Mouse (Mus musculus): ENCODE data around the gene Pacs1. TPM values are rescaled to one million over a fixed set of nuclear protein-coding genes. Genes with fewer than 3 reads are reported as not detected.

Gene Pacs1
- polyA plus RNA-seq, 1 experiment from 2014 or later = 14.8 TPM

GRCm38 (mm10) chr19:5108702-5109101 is 164.2 kb downstream of the Pacs1 start:
- Histone ChIP-seq H3K9ac (ENCODE audit: low read depth, low read length) (no peak overlapping the region), H3K4me2 (ENCODE audit: low read length) (0 out of 2 replicates have a peak overlapping the region, but pooled peaks have one; percentile 17), H3K4me3 (replicated peaks; ENCODE audit: low read depth, low read length) (no peak overlapping the region), H3K36me3 (ENCODE audit: insufficient read depth, low read length) (peaks cover 36% of the 10 kb centered on the region), H3K27me3 (ENCODE audit: insufficient read depth, low read length) (no peaks in the 10 kb centered on the region), H3K27ac (peak overlapping the region; percentile 74), H3K9me3 (replicated peaks; ENCODE audit: low read length) (no peaks in the 10 kb centered on the region), H3K4me1 (replicated peaks; ENCODE audit: insufficient read depth, low read length) (peaks cover 10% of the 10 kb centered on the region)
- TF ChIP-seq CTCF (IDR thresholded peaks at IDR 0.05; ENCODE audit: low read depth) = no peak
- ATAC-seq (replicated peaks; ENCODE audit: low FRiP score, low read depth) (peak; percentile 26), DNase-seq (ENCODE audit: low spot score) (no peak)
- 58% methylated on average over 4 of the region's 4 CpGs for WGBS

DNA sequence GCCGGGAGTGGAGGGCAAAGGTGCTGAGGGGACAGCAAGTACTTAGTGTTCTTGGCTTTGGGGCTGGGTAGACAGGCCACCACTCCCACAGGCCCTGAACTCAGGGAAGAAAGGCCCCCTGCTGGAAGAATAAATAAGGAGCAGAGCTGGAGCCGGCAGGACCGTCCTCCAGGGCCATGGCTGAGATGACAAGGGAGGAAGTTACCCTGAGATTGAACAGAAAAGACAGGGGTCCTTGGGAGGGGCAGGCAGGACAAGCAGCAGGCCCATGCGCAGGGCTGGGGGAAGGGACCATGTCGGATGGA is 164.7 kb downstream of the Pacs1 start:
- Histone ChIP-seq H3K9me3 (replicated peaks; ENCODE audit: low read length) (no peaks in the 10 kb centered on the region), H3K27ac (peak overlapping the region; percentile 74), H3K4me3 (replicated peaks; ENCODE audit: low read depth, low read length) (no peak overlapping the region), H3K9ac (ENCODE audit: low read depth, low read length) (no peak overlapping the region), H3K4me1 (replicated peaks; ENCODE audit: insufficient read depth, low read length) (peaks cover 10% of the 10 kb centered on the region), H3K27me3 (ENCODE audit: insufficient read depth, low read length) (no peaks in the 10 kb centered on the region), H3K36me3 (ENCODE audit: insufficient read depth, low read length) (peaks cover 38% of the 10 kb centered on the region), H3K4me2 (ENCODE audit: low read length) (0 out of 2 replicates have a peak overlapping the region, but pooled peaks have one; percentile 17)
- 19% methylated on average over 5 of the region's 5 CpGs for WGBS
- DNase-seq (ENCODE audit: low spot score) (peak; percentile 77), ATAC-seq (replicated peaks; ENCODE audit: low FRiP score, low read depth) (peak; percentile 37)
- peak; percentile 70 for TF ChIP-seq CTCF (IDR thresholded peaks at IDR 0.05; ENCODE audit: low read depth)

DNA sequence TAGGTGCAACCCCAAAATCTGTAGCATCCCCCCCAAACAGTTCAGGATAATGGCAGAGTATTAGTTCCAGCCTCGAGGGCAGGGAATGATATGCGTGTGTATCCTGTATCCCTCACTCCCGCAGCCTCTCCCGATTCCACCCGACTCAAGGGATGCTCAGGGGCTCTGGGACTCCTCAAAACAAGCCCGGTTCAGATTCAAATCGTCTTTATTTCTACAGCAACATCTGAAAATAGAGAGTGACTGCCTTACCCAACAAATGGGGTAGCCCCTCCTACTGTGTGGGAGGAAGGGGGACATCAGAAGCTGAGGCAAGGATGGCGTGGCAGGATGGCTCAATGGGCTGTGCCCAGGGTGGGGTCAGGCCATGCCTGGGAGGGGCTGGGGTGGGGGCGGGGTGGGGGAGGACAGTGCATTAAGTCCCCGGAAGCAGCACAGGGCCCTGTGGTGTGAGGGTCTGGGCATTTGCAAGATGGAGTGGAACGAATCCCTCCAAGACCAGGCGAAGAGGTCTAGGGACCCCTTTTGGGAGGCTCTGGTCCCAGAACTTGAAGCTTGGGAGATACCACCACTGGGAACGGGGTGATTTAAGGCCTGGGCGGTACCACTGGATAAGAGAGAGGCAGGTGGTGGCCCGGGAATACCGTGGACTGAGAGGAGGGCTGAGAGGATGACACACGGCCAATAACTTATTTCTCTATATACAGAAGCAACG is 165.2 kb downstream of the Pacs1 start:
- ATAC-seq (replicated peaks; ENCODE audit: low FRiP score, low read depth) = 0 out of 2 replicates have a peak, but pooled peaks have one; percentile 0
- Histone ChIP-seq H3K27ac (0 out of 2 replicates have a peak overlapping the region, but pooled peaks have one; percentile 74), H3K4me3 (replicated peaks; ENCODE audit: low read depth, low read length) (no peak overlapping the region), H3K4me2 (ENCODE audit: low read length) (0 out of 2 replicates have a peak overlapping the region, but pooled peaks have one; percentile 76), H3K36me3 (ENCODE audit: insufficient read depth, low read length) (peaks cover 41% of the 10 kb centered on the region), H3K4me1 (replicated peaks; ENCODE audit: insufficient read depth, low read length) (peaks cover 10% of the 10 kb centered on the region), H3K9me3 (replicated peaks; ENCODE audit: low read length) (no peaks in the 10 kb centered on the region), H3K27me3 (ENCODE audit: insufficient read depth, low read length) (no peaks in the 10 kb centered on the region), H3K9ac (ENCODE audit: low read depth, low read length) (no peak overlapping the region)
- 70% methylated on average over 18 of the region's 18 CpGs for WGBS
- DNase-seq (ENCODE audit: low spot score) = no peak
- TF ChIP-seq CTCF (IDR thresholded peaks at IDR 0.05; ENCODE audit: low read depth) = no peak

GRCm38 (mm10) chr19:5106731-5107191 is 166.2 kb downstream of the Pacs1 start, which contains the start of gene Rab1b:
Gene Rab1b (minus strand): TSS chr19:5107072.
- H3K36me3 ChIP-seq (ENCODE audit: insufficient read depth, low read length) = peaks cover 46% of the 10 kb centered on the region

DNA sequence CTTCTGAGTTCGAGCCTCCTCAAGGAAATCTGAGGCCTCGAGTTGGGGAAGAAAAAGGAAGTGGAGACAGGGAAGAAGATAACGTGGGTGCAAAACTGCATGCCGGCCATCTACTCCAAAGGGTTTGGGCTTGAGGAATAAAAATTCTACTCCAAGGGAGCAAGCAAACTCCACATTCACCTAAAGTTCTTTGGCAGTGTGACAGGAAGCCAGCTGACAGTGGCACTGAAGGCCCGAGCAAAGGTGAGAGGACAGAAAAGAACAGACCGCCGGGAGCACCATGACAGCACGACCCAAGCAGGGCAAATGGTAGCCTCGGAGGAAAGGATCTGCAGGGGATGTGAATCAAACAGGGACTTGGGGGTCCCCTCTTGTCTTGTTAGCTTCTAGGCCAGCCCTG is 166.8 kb downstream of the Pacs1 start:
- Histone ChIP-seq H3K36me3 (ENCODE audit: insufficient read depth, low read length) (peaks cover 46% of the 10 kb centered on the region), H3K4me1 (replicated peaks; ENCODE audit: insufficient read depth, low read length) (peaks cover 10% of the 10 kb centered on the region), H3K27me3 (ENCODE audit: insufficient read depth, low read length) (no peaks in the 10 kb centered on the region), H3K9ac (ENCODE audit: low read depth, low read length) (peak overlapping the region; percentile 80), H3K9me3 (replicated peaks; ENCODE audit: low read length) (no peaks in the 10 kb centered on the region), H3K4me2 (ENCODE audit: low read length) (peak overlapping the region; percentile 76), H3K27ac (peak overlapping the region; percentile 88), H3K4me3 (replicated peaks; ENCODE audit: low read depth, low read length) (peak overlapping the region; percentile 65)
- DNase-seq (ENCODE audit: low spot score) (peak; percentile 34), ATAC-seq (replicated peaks; ENCODE audit: low FRiP score, low read depth) (no peak)
- TF ChIP-seq CTCF (IDR thresholded peaks at IDR 0.05; ENCODE audit: low read depth) = no peak
- 4% methylated on average over 9 of the region's 9 CpGs for WGBS

More at GRCm38 (mm10) chr19:5106731-5107191, 166.2 kb downstream of the Pacs1 start, which contains the start of gene Rab1b:
- peak; percentile 86 for ATAC-seq (replicated peaks; ENCODE audit: low FRiP score, low read depth)
- Histone ChIP-seq H3K4me1 (replicated peaks; ENCODE audit: insufficient read depth, low read length) (peaks cover 10% of the 10 kb centered on the region), H3K9ac (ENCODE audit: low read depth, low read length) (peak within 1 kb of the TSS; percentile 80), H3K4me3 (replicated peaks; ENCODE audit: low read depth, low read length) (peak within 1 kb of the TSS; percentile 65), H3K27ac (peak within 1 kb of the TSS; percentile 88), H3K27me3 (ENCODE audit: insufficient read depth, low read length) (no peaks in the 10 kb centered on the region), H3K4me2 (ENCODE audit: low read length) (peak within 1 kb of the TSS; percentile 76), H3K9me3 (replicated peaks; ENCODE audit: low read length) (no peaks in the 10 kb centered on the region)
- WGBS = under 1% methylated on average over 40 of the region's 46 CpGs
- peak; percentile 99 for DNase-seq (ENCODE audit: low spot score)
- no peak for TF ChIP-seq CTCF (IDR thresholded peaks at IDR 0.05; ENCODE audit: low read depth)

- H3K4me1 ChIP-seq (replicated peaks; ENCODE audit: insufficient read depth, low read length) = peaks cover 10% of the 10 kb centered on the region
- no peak for TF ChIP-seq CTCF (IDR thresholded peaks at IDR 0.05; ENCODE audit: low read depth)
- WGBS = 3% methylated on average over 38 of the region's 48 CpGs
Observed at GRCm38 (mm10) chr19:5098363-5099143, 174.4 kb downstream of the Pacs1 start, which contains the start of gene Cnih2. Gene Cnih2 (minus strand): TSS chr19:5098521.

More at GRCm38 (mm10) chr19:5098363-5099143, 174.4 kb downstream of the Pacs1 start, which contains the start of gene Cnih2:
- H3K27me3 ChIP-seq (ENCODE audit: insufficient read depth, low read length) = no peaks in the 10 kb centered on the region
- peak within 1 kb of the TSS; percentile 95 for H3K4me2 ChIP-seq (ENCODE audit: low read length)
- no peaks in the 10 kb centered on the region for H3K9me3 ChIP-seq (replicated peaks; ENCODE audit: low read length)
- H3K27ac ChIP-seq = no peak within 1 kb of the TSS
- DNase-seq (ENCODE audit: low spot score) = peak; percentile 70
- ATAC-seq (replicated peaks; ENCODE audit: low FRiP score, low read depth) = 0 out of 2 replicates have a peak, but pooled peaks have one; percentile 15
- peak within 1 kb of the TSS; percentile 45 for H3K4me3 ChIP-seq (replicated peaks; ENCODE audit: low read depth, low read length)
- H3K36me3 ChIP-seq (ENCODE audit: insufficient read depth, low read length) = peaks cover 37% of the 10 kb centered on the region
- H3K9ac ChIP-seq (ENCODE audit: low read depth, low read length) = peak within 1 kb of the TSS; percentile 64

All from kidney, postnatal 0 days (tissue).